Mouse (Mus musculus): ENCODE data around the gene Ankrd63. TPM values are rescaled to one million over a fixed set of nuclear protein-coding genes. Genes with fewer than 3 reads are reported as not detected.

Ankrd63 gene
- polyA plus RNA-seq, 1 experiment = 0.30 TPM

- Histone ChIP-seq H3K36me3 (replicated peaks; ENCODE audit: low read length) (peaks cover 61% of the 10 kb centered on the region), H3K27me3 (replicated peaks) (peaks cover 67% of the 10 kb centered on the region), H3K4me3 (replicated peaks) (peak overlapping the region; percentile 87), H3K9me3 (no peaks in the 10 kb centered on the region), H3K4me1 (peaks cover 36% of the 10 kb centered on the region)
- TF ChIP-seq GATA1 (IDR thresholded peaks at IDR 0.05; ENCODE audit: borderline replicate concordance, low read length) (no peak), FLI1 (IDR thresholded peaks at IDR 0.05; ENCODE audit: low read length) (no peak)
Observed at GRCm38 (mm10) chr2:118676839-118677741, 26.7 kb downstream of the Ankrd63 start.

DNA sequence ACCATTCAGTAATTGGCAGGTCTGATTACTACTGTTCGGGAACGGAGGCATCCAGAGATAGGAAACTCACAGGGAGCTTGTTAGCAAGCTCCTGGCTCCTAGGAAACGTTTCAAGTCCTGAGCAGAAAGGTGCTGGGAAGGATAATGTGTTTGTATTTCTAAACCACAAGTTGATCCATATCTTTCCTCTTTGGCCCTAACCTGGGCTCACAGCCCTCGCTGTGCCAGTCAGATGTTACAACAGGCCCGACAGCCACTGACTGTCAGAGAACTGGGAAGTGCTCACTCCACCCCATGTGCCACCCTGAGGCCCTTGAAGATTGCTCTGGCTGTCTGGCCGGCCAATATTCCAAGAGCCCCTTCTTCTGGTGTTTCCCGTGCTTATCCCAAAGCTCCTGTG lies 29.3 kb downstream of the Ankrd63 start:
- H3K4me1 ChIP-seq = peaks cover 53% of the 10 kb centered on the region
- TF ChIP-seq GATA1 (IDR thresholded peaks at IDR 0.05; ENCODE audit: borderline replicate concordance, low read length) (no peak), FLI1 (IDR thresholded peaks at IDR 0.05; ENCODE audit: low read length) (no peak)
- no peak overlapping the region for H3K4me3 ChIP-seq (replicated peaks)
- H3K36me3 ChIP-seq (replicated peaks; ENCODE audit: low read length) = peaks cover 52% of the 10 kb centered on the region
- peaks cover 72% of the 10 kb centered on the region for H3K27me3 ChIP-seq (replicated peaks)
- no peaks in the 10 kb centered on the region for H3K9me3 ChIP-seq

DNA sequence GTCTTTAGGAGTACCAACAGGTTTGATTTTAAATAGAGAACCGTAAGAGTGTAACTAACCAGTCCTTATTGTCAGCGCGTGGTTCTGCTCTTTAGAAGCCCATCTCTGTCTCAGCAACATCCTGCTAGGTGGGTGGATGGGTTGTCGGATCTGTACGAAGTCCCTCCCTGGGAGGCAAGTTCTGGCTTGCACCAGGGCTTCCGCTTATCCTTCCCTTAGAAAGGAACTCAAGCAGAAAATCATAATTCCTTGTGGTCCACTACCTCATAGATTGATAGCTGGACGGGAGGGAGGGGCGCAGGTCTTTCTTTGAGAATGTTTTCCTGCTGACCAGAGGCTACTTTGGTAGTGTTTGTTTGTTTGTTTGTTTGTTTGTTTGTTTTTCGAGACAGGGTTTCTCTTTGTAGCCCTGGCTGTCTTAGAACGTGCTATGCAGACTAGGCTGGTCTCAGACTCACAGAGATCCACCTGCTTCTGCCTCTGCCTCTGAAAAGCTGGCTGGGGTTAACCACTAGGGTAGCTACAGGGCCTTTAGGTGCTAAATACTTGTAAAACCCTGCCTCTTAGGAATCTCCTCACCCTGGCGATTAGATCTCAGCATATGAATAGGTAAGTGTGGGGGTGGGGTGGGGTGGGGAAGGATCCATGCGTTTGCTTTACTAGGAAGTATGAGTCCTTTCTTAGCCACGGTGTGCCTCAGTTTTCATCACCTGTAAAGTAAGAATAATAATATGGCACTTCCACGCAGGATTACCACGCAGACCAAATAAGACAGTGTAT lies 29.9 kb downstream of the Ankrd63 start:
- H3K27me3 ChIP-seq (replicated peaks) = peaks cover 70% of the 10 kb centered on the region

GRCm38 (mm10) chr2:118671728-118672127 lies 32.0 kb downstream of the Ankrd63 start:
- peaks cover 53% of the 10 kb centered on the region for H3K36me3 ChIP-seq (replicated peaks; ENCODE audit: low read length)
- H3K27me3 ChIP-seq (replicated peaks) = peaks cover 50% of the 10 kb centered on the region

More for the DNA sequence above, 29.9 kb downstream of the Ankrd63 start:
- Histone ChIP-seq H3K4me1 (peaks cover 57% of the 10 kb centered on the region), H3K9me3 (no peaks in the 10 kb centered on the region), H3K4me3 (replicated peaks) (no peak overlapping the region), H3K36me3 (replicated peaks; ENCODE audit: low read length) (peaks cover 52% of the 10 kb centered on the region)
- TF ChIP-seq GATA1 (IDR thresholded peaks at IDR 0.05; ENCODE audit: borderline replicate concordance, low read length) (no peak), FLI1 (IDR thresholded peaks at IDR 0.05; ENCODE audit: low read length) (no peak)

GRCm38 (mm10) chr2:118669785-118670184 lies 34.0 kb downstream of the Ankrd63 start:
- Histone ChIP-seq H3K27me3 (replicated peaks) (peaks cover 35% of the 10 kb centered on the region), H3K36me3 (replicated peaks; ENCODE audit: low read length) (peaks cover 58% of the 10 kb centered on the region), H3K9me3 (no peaks in the 10 kb centered on the region), H3K4me3 (replicated peaks) (no peak overlapping the region), H3K4me1 (peaks cover 52% of the 10 kb centered on the region)
- TF ChIP-seq FLI1 (IDR thresholded peaks at IDR 0.05; ENCODE audit: low read length) = no peak
- no peak for TF ChIP-seq GATA1 (IDR thresholded peaks at IDR 0.05; ENCODE audit: borderline replicate concordance, low read length)

More at GRCm38 (mm10) chr2:118671728-118672127, 32.0 kb downstream of the Ankrd63 start:
- TF ChIP-seq GATA1 (IDR thresholded peaks at IDR 0.05; ENCODE audit: borderline replicate concordance, low read length) (no peak), FLI1 (IDR thresholded peaks at IDR 0.05; ENCODE audit: low read length) (no peak)
- Histone ChIP-seq H3K4me1 (peaks cover 50% of the 10 kb centered on the region), H3K9me3 (no peaks in the 10 kb centered on the region), H3K4me3 (replicated peaks) (no peak overlapping the region)

GRCm38 (mm10) chr2:118669245-118669644 lies 34.5 kb downstream of the Ankrd63 start:
- peaks cover 32% of the 10 kb centered on the region for H3K27me3 ChIP-seq (replicated peaks)
- no peak overlapping the region for H3K4me3 ChIP-seq (replicated peaks)
- H3K9me3 ChIP-seq = no peaks in the 10 kb centered on the region
- no peak for TF ChIP-seq FLI1 (IDR thresholded peaks at IDR 0.05; ENCODE audit: low read length)
- no peak for TF ChIP-seq GATA1 (IDR thresholded peaks at IDR 0.05; ENCODE audit: borderline replicate concordance, low read length)
- H3K4me1 ChIP-seq = peaks cover 53% of the 10 kb centered on the region
- peaks cover 56% of the 10 kb centered on the region for H3K36me3 ChIP-seq (replicated peaks; ENCODE audit: low read length)

GRCm38 (mm10) chr2:118667181-118667580 lies 36.6 kb downstream of the Ankrd63 start:
- peaks cover 49% of the 10 kb centered on the region for H3K36me3 ChIP-seq (replicated peaks; ENCODE audit: low read length)
- peaks cover 67% of the 10 kb centered on the region for H3K4me1 ChIP-seq
- no peak for TF ChIP-seq FLI1 (IDR thresholded peaks at IDR 0.05; ENCODE audit: low read length)
- TF ChIP-seq GATA1 (IDR thresholded peaks at IDR 0.05; ENCODE audit: borderline replicate concordance, low read length) = no peak
- H3K27me3 ChIP-seq (replicated peaks) = peaks cover 25% of the 10 kb centered on the region
- H3K9me3 ChIP-seq = no peaks in the 10 kb centered on the region
- no peak overlapping the region for H3K4me3 ChIP-seq (replicated peaks)

- Histone ChIP-seq H3K4me1 (peaks cover 70% of the 10 kb centered on the region), H3K9me3 (no peaks in the 10 kb centered on the region), H3K4me3 (replicated peaks) (no peak overlapping the region), H3K27me3 (replicated peaks) (peaks cover 15% of the 10 kb centered on the region), H3K36me3 (replicated peaks; ENCODE audit: low read length) (peaks cover 38% of the 10 kb centered on the region)
- no peak for TF ChIP-seq GATA1 (IDR thresholded peaks at IDR 0.05; ENCODE audit: borderline replicate concordance, low read length)
- no peak for TF ChIP-seq FLI1 (IDR thresholded peaks at IDR 0.05; ENCODE audit: low read length)
Observed at GRCm38 (mm10) chr2:118665616-118666015, 38.1 kb downstream of the Ankrd63 start.

DNA sequence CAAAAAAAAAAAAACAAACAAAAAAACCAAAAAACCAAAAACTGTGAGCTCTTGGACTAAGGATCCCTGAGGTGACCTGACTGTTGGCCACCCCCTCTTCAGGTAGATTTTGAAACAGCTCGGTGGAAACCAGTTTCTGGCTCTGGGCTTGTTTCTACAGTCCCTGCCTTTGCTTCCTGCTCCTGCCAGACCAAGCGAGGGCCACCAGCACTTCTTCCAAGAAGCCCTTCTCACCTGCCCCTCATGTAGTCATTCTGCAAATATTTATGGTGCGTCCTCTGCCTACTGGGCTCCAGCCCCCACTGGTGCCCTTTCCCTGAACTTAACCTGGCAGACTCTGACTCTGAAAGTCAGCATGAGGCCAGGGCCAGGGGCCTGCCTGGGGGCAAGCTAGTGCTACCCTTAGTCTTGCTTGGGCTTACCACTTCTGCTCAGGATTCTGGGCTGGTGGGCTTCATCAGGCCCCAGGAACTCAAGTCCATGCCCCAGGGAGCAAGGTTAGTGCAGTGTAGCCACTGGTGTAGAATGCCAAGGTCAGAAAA lies 38.7 kb downstream of the Ankrd63 start:
- Histone ChIP-seq H3K4me1 (peaks cover 72% of the 10 kb centered on the region), H3K9me3 (no peaks in the 10 kb centered on the region), H3K4me3 (replicated peaks) (no peak overlapping the region), H3K36me3 (replicated peaks; ENCODE audit: low read length) (peaks cover 38% of the 10 kb centered on the region), H3K27me3 (replicated peaks) (peaks cover 13% of the 10 kb centered on the region)
- TF ChIP-seq FLI1 (IDR thresholded peaks at IDR 0.05; ENCODE audit: low read length) = no peak
- no peak for TF ChIP-seq GATA1 (IDR thresholded peaks at IDR 0.05; ENCODE audit: borderline replicate concordance, low read length)
